In the genomic region with DNA sequence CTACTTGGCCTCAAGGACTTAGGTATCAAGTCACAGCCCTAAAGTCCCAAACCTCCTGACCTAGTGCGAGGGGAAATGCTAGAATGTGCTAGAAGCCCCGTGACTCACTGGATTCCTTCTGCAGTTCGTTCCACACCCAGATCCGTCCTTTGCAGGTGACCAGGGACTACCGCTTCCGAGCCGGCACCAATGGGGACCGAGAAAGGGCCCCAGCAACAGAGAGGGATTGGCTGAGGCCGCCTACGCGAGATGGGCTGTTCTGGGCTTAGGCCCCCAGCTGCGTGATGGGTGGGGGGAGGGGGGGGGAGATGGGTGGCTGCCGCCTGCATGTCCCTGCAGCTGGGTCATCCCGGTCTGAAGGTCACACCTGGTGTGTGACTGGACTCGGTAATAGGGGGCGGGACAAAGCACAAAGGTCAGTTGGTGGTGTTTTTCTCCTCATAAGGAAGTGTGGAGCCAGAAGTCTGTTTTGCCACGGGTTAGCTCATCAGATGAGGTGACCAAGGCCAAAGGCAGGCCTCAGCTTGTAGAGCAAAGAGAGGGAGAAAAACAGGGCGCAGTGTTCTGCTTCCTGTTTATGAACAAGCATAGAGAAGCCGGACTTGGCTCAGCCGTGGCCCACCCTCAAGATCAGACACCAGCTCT, we compare ENCODE assay signal across 8 mouse cellular contexts. TPM values are rescaled to one million over a fixed set of nuclear protein-coding genes. Genes with fewer than 3 reads are reported as not detected.
DNase-seq lines count a peak whose midpoint lies in the region; ATAC-seq and TF ChIP-seq lines count a peak whose summit lies in the region.

No protein-coding gene starts in this region.

- H3K36me3 ChIP-seq in embryonic facial prominence, embryonic 15.5 days = no peaks in the 10 kb centered on the region
- H3K36me3 ChIP-seq in limb, embryonic 14.5 days (ENCODE audit: control insufficient read depth, insufficient read depth, low read length) = no peaks in the 10 kb centered on the region; the same call in 1 of the 2 replicates
- H3K36me3 ChIP-seq in midbrain, postnatal 0 days (ENCODE audit: insufficient read depth, low read length) = no peaks in the 10 kb centered on the region

- peak overlapping the region; percentile 7; the same call in 1 of the 2 replicates for H3K9ac ChIP-seq in embryonic facial prominence, embryonic 15.5 days
- H3K9ac ChIP-seq in limb, embryonic 14.5 days (ENCODE audit: low read depth, low read length, severe bottlenecking) = peak overlapping the region; percentile 50
- H3K9ac ChIP-seq in midbrain, postnatal 0 days (replicated peaks; ENCODE audit: low read length, poor library complexity, severe bottlenecking) = peak overlapping the region; percentile 34

- peak; percentile 60; the same call in 1 of the 2 replicates for TF ChIP-seq POLR2A in bone marrow, adult 2 months (IDR thresholded peaks at IDR 0.05; ENCODE audit: borderline replicate concordance, control insufficient read depth, low read depth, low read length)
- TF ChIP-seq POLR2A in limb, embryonic 14.5 days (IDR thresholded peaks at IDR 0.05; ENCODE audit: borderline replicate concordance, extremely low read depth, insufficient read depth, insufficient read length) = 0 out of 2 replicates have a peak, but pooled peaks have one; percentile 14

- peak overlapping the region; percentile 68 for H3K4me3 ChIP-seq in bone marrow, adult 2 months (replicated peaks; ENCODE audit: control insufficient read depth, low read depth, low read length)
- peak overlapping the region; percentile 40 for H3K4me3 ChIP-seq in embryonic facial prominence, embryonic 15.5 days (replicated peaks)
- H3K4me3 ChIP-seq in limb, embryonic 14.5 days (replicated peaks; ENCODE audit: low read length) = peak overlapping the region; percentile 38
- peak overlapping the region; percentile 21; the same call in 1 of the 2 replicates for H3K4me3 ChIP-seq in midbrain, postnatal 0 days (ENCODE audit: low read depth, low read length)

- H3K9me3 ChIP-seq in embryonic facial prominence, embryonic 15.5 days (replicated peaks) = no peaks in the 10 kb centered on the region
- H3K9me3 ChIP-seq in limb, embryonic 14.5 days (ENCODE audit: control insufficient read depth, low read length) = no peaks in the 10 kb centered on the region
- H3K9me3 ChIP-seq in midbrain, postnatal 0 days (ENCODE audit: low read length) = no peaks in the 10 kb centered on the region

- peak; percentile 99 for DNase-seq in 3T3-L1 (ENCODE audit: low read depth, low spot score)
- peak; percentile 99 for DNase-seq in heart, adult 8-10 months (ENCODE audit: low spot score)
- peak; percentile 99 for DNase-seq in kidney, adult 9 months
- DNase-seq in limb, embryonic 14.5 days (ENCODE audit: low spot score) = peak; percentile 97
- DNase-seq in midbrain, postnatal 0 days (ENCODE audit: low spot score) = peak; percentile 98
- peak; percentile 84 to 90 for DNase-seq in spleen, postnatal 14 days (ENCODE audit: low spot score in 2 of 2)

- no peak for TF ChIP-seq CTCF in bone marrow, adult 2 months (IDR thresholded peaks at IDR 0.05; ENCODE audit: control insufficient read depth, insufficient read depth, low read length)
- TF ChIP-seq CTCF in midbrain, postnatal 0 days (IDR thresholded peaks at IDR 0.05) = no peak

- peak overlapping the region; percentile 55 for H3K4me2 ChIP-seq in embryonic facial prominence, embryonic 15.5 days (replicated peaks)
- peak overlapping the region; percentile 59 for H3K4me2 ChIP-seq in limb, embryonic 14.5 days (replicated peaks; ENCODE audit: low read depth, low read length, severe bottlenecking)
- peak overlapping the region; percentile 45 for H3K4me2 ChIP-seq in midbrain, postnatal 0 days (ENCODE audit: low read depth, low read length, poor library complexity, severe bottlenecking)

- H3K27me3 ChIP-seq in embryonic facial prominence, embryonic 15.5 days = no peaks in the 10 kb centered on the region
- H3K27me3 ChIP-seq in limb, embryonic 14.5 days (ENCODE audit: control insufficient read depth, insufficient read depth, low read length) = no peaks in the 10 kb centered on the region
- H3K27me3 ChIP-seq in midbrain, postnatal 0 days (ENCODE audit: insufficient read depth, low read length) = no peaks in the 10 kb centered on the region

- H3K4me1 ChIP-seq in bone marrow, adult 2 months (ENCODE audit: control insufficient read depth, insufficient read depth, low read length) = peaks cover 1% of the 10 kb centered on the region; the same call in 1 of the 2 replicates
- H3K4me1 ChIP-seq in embryonic facial prominence, embryonic 15.5 days = peaks cover 51% of the 10 kb centered on the region
- H3K4me1 ChIP-seq in limb, embryonic 14.5 days (ENCODE audit: control insufficient read depth, insufficient read depth, low read length) = peaks cover 25% of the 10 kb centered on the region
- H3K4me1 ChIP-seq in midbrain, postnatal 0 days (ENCODE audit: insufficient read depth, low read length) = peaks cover 18% of the 10 kb centered on the region; the same call in 1 of the 2 replicates

- H3K27ac ChIP-seq in bone marrow, adult 2 months (ENCODE audit: control insufficient read depth, insufficient read depth, low read depth, low read length, poor library complexity) = peak overlapping the region; percentile 88
- peak overlapping the region; percentile 99 for H3K27ac ChIP-seq in embryonic facial prominence, embryonic 15.5 days (replicated peaks)
- H3K27ac ChIP-seq in limb, embryonic 14.5 days (replicated peaks; ENCODE audit: low read depth, low read length) = peak overlapping the region; percentile 98
- H3K27ac ChIP-seq in midbrain, postnatal 0 days (ENCODE audit: low read depth, low read length) = peak overlapping the region; percentile 96

- ATAC-seq in embryonic facial prominence, embryonic 15.5 days (ENCODE audit: insufficient number of reproducible peaks, low FRiP score, low TSS enrichment, low read depth) = peak; percentile 95
- ATAC-seq in limb, embryonic 14.5 days (ENCODE audit: low FRiP score, low read depth) = peak; percentile 93
- ATAC-seq in midbrain, postnatal 0 days (ENCODE audit: low FRiP score) = peak; percentile 91

- whole genome bisulfite sequencing in bone marrow, adult 2 months = 0% methylated on average over 20 of the region's 20 CpGs
- WGBS in embryonic facial prominence, embryonic 15.5 days = under 1% methylated on average over 20 of the region's 20 CpGs
- WGBS in limb, embryonic 14.5 days = under 1% methylated on average over 20 of the region's 20 CpGs
- under 1% methylated on average over 20 of the region's 20 CpGs for WGBS in midbrain, postnatal 0 days

RNA-seq across cellular contexts. Expression of a gene that starts 3.1 kb away (rescaled TPM):
- polyA plus RNA-seq in bone marrow, adult 2 months (2011; ENCODE audit: insufficient read depth, insufficient read length, low replicate concordance, missing spikeins) = 98.4 and 168 TPM in 2 replicates
- 1,092 and 1,100 TPM in 2 replicates for polyA plus RNA-seq in embryonic facial prominence, embryonic 15.5 days (2015; fragmentation: Nextera tagmentation; extraction: Ambion mirVana)
- total RNA-seq in heart, adult 8-10 months (2022) = 1,000 to 10,000 TPM in 2 of 4 experiments, 100 to 1,000 TPM in 2; 839 to 1,234 (median 1,027) TPM
- polyA plus RNA-seq in limb, embryonic 14.5 days (2012; rRNA removed) = 643 and 660 TPM in 2 replicates
- 949 and 1,033 TPM in 2 replicates for polyA plus RNA-seq in limb, embryonic 14.5 days (2014; fragmentation: Nextera tagmentation; extraction: Ambion mirVana)
- total RNA-seq in midbrain, postnatal 0 days (2014; rRNA removed) = 915 and 958 TPM in 2 replicates
- polyA plus RNA-seq in midbrain, postnatal 0 days (2015; fragmentation: Nextera tagmentation; extraction: Ambion mirVana) = 1,268 and 1,306 TPM in 2 replicates

RNA-seq across cellular contexts. Expression of a gene that starts 4.0 kb away (rescaled TPM):
- not detected in 2 replicates for polyA plus RNA-seq in bone marrow, adult 2 months (2011; ENCODE audit: insufficient read depth, insufficient read length, low replicate concordance, missing spikeins)
- polyA plus RNA-seq in embryonic facial prominence, embryonic 15.5 days (2015; fragmentation: Nextera tagmentation; extraction: Ambion mirVana) = 0.32 and 0.48 TPM in 2 replicates
- total RNA-seq in heart, adult 8-10 months (2022) = not detected
- 0.08 and 0.26 TPM in 2 replicates for polyA plus RNA-seq in limb, embryonic 14.5 days (2012; rRNA removed)
- polyA plus RNA-seq in limb, embryonic 14.5 days (2014; fragmentation: Nextera tagmentation; extraction: Ambion mirVana) = 0.17 and 0.45 TPM in 2 replicates
- not detected in 2 replicates for total RNA-seq in midbrain, postnatal 0 days (2014; rRNA removed)
- polyA plus RNA-seq in midbrain, postnatal 0 days (2015; fragmentation: Nextera tagmentation; extraction: Ambion mirVana) = 0.67 and 0.83 TPM in 2 replicates

RNA-seq across cellular contexts. Expression of a gene that starts 40.8 kb away (rescaled TPM):
- 12.3 and 36.6 TPM in 2 replicates for polyA plus RNA-seq in bone marrow, adult 2 months (2011; ENCODE audit: insufficient read depth, insufficient read length, low replicate concordance, missing spikeins)
- 11.3 and 12.7 TPM in 2 replicates for polyA plus RNA-seq in embryonic facial prominence, embryonic 15.5 days (2015; fragmentation: Nextera tagmentation; extraction: Ambion mirVana)
- total RNA-seq in heart, adult 8-10 months (2022) = 10 to 100 TPM; 11.8 to 14.2 (median 12.6) TPM
- 21.9 and 25.5 TPM in 2 replicates for polyA plus RNA-seq in limb, embryonic 14.5 days (2012; rRNA removed)
- polyA plus RNA-seq in limb, embryonic 14.5 days (2014; fragmentation: Nextera tagmentation; extraction: Ambion mirVana) = 5.4 and 8.9 TPM in 2 replicates
- 17.8 and 32.9 TPM in 2 replicates for total RNA-seq in midbrain, postnatal 0 days (2014; rRNA removed)
- 10.9 TPM in 2 replicates for polyA plus RNA-seq in midbrain, postnatal 0 days (2015; fragmentation: Nextera tagmentation; extraction: Ambion mirVana)

RNA-seq across cellular contexts. Expression of a gene that starts 48.3 kb away (rescaled TPM):
- polyA plus RNA-seq in bone marrow, adult 2 months (2011; ENCODE audit: insufficient read depth, insufficient read length, low replicate concordance, missing spikeins) = 4.1 and 9.4 TPM in 2 replicates
- polyA plus RNA-seq in embryonic facial prominence, embryonic 15.5 days (2015; fragmentation: Nextera tagmentation; extraction: Ambion mirVana) = 34.1 and 37.6 TPM in 2 replicates
- total RNA-seq in heart, adult 8-10 months (2022) = 10 to 100 TPM; 44.4 to 61.8 (median 45.5) TPM
- 15.0 and 19.7 TPM in 2 replicates for polyA plus RNA-seq in limb, embryonic 14.5 days (2012; rRNA removed)
- 30.0 and 34.5 TPM in 2 replicates for polyA plus RNA-seq in limb, embryonic 14.5 days (2014; fragmentation: Nextera tagmentation; extraction: Ambion mirVana)
- total RNA-seq in midbrain, postnatal 0 days (2014; rRNA removed) = 89.5 and 96.0 TPM in 2 replicates
- polyA plus RNA-seq in midbrain, postnatal 0 days (2015; fragmentation: Nextera tagmentation; extraction: Ambion mirVana) = 42.3 and 43.9 TPM in 2 replicates

RNA-seq across cellular contexts. Expression of a gene that starts 52.2 kb away (rescaled TPM):
- polyA plus RNA-seq in bone marrow, adult 2 months (2011; ENCODE audit: insufficient read depth, insufficient read length, low replicate concordance, missing spikeins) = 24.6 and 26.9 TPM in 2 replicates
- polyA plus RNA-seq in embryonic facial prominence, embryonic 15.5 days (2015; fragmentation: Nextera tagmentation; extraction: Ambion mirVana) = 61.0 and 64.7 TPM in 2 replicates
- 10 to 100 TPM; 21.8 to 27.3 (median 25.7) TPM for total RNA-seq in heart, adult 8-10 months (2022)
- 67.7 and 85.6 TPM in 2 replicates for polyA plus RNA-seq in limb, embryonic 14.5 days (2012; rRNA removed)
- polyA plus RNA-seq in limb, embryonic 14.5 days (2014; fragmentation: Nextera tagmentation; extraction: Ambion mirVana) = 40.1 and 43.9 TPM in 2 replicates
- total RNA-seq in midbrain, postnatal 0 days (2014; rRNA removed) = 60.2 and 74.0 TPM in 2 replicates
- polyA plus RNA-seq in midbrain, postnatal 0 days (2015; fragmentation: Nextera tagmentation; extraction: Ambion mirVana) = 57.7 and 57.9 TPM in 2 replicates

Comparison
In these comparisons a context has a peak if more than half of its experiments do, and no peak if none do; other contexts are left out.
1. Peak in every context shown above with its lines: DNase-seq, ATAC-seq, H3K4me3 ChIP-seq and H3K27ac ChIP-seq.